Mouse (Mus musculus) kidney, adult 18-20 months (tissue): ENCODE results near the gene Klk1b5.
"Not testable (repeated sequence)": the region's sequence is repeated elsewhere in the genome, so short reads cannot be mapped to it uniquely, and the experiment has no call there.

Experiments used
- DNase-seq: peaks from one replicate; pipeline ENCODE4 v3.0.0; 2021

Gene Klk1b5

DNA sequence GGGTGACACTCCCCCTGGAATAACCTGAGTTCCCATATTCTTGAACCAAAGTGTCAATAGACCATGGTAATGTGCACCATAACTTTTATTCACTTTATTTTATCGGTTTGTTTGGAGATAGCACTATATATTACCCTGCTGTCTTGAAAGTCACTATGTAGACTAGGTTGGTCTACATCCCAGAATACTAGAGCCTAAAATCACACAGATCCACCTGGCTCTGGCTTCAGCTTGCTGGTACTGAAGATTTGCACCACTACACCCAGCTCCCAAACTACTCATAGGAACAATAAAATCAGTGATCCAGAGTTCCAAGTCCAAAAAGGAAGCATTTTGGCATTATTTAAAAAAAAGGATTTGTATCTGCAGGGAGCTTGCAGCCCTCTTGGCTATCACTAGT, at the start of gene Klk1b5:
TSS of gene Klk1b5 (plus strand) at position 301 of the 400 bp plus-strand sequence.
- no peak for DNase-seq

DNA sequence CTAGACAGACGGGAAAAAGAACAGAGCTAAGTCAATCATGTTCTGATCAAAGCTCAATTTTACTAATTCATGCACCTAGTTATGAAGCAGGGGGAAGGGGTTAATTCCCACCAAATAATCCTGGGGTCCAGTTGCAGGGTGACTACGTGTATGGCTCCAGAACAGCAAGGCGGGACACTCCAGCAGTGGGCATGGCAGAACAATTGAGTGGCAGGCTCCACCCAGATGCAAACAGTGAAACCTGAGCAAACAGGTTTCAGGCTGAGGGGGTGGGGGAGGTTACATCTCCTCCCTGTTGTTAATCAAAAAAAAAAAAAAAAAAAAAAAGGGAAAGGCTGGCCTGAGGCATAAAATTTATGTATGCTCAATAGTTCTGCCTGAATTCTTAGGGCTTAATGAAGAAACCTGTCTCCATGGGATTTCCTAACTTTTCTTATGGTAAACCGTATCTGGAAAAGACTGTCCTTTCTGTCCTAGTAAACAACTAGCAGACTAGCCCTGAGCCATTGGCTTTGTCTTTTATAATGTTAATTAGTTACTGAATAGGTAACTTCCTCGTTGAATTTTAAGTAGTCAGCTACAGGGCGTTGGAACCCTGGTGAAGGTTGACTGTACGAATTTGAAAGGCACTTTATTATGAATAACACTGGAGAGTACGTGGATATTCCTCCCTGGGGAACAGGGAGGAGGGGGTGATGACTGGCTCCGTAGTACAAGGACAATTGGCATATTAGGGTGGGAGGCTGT, 36.3 kb upstream of the Klk1b5 start:
- no peak for DNase-seq

DNA sequence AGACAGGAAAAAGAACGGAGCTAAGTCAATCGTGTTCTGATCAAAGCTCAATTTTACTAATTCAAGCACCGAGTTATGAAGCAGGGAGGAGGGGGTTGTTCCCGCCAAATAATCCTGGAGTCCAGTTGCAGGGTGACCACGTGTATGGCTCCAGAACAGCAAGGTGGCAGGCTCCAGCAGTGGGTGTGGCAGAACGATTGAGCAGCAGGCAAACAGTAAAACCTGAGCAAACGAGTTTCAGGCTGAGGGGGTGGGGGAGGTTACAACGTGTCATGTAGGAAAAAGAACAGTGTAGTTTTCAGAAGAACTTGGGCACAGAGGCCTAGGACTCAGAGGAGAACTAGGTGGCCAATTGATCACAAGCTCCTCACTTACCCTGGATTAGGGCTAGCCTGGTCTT, 29.2 kb upstream of the Klk1b5 start:
- not testable (repeated sequence) for DNase-seq

DNA sequence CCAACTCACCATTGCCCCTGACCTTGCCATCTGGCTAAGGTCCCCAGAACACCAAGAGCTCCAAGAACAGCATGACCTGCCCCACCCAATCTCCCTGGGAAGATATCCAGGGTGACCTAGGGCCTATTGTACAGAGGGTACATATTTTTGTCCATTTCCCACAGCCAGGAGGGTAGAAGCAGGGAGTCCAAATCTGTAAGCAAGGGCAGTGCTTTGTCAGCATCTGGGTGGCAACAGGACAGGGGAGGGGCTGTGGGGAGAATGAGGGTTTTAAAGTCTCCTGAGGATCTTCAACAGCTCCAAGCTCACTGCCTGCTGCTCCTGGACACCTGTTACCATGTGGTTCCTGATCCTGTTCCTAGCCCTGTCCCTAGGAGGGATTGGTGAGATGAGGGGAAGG, 27.8 kb upstream of the Klk1b5 start, which contains the start of gene Klk1b24:
TSS of gene Klk1b24 (plus strand) at position 301 of the 400 bp plus-strand sequence.
- not testable (repeated sequence) for DNase-seq

DNA sequence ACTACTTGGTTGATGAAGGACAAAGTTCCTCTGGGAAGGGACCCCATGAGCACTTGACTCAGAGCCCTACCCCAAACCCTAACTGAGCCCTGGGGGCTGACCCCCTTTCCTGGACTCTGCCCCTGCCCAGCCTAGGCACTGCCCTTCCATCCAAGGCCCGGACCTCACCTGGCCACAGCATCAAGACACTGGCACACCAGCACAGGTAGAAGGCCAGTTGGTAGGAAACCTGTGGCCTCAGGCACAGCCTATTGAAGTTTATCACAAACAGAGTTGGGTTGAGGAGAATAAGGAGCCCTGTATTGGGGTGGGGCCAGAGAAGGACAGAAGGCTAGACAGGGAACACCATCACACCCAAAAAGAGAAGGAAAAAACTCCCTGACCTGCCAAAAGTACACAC, 22.3 kb upstream of the Klk1b5 start:
- not testable (repeated sequence) for DNase-seq

DNA sequence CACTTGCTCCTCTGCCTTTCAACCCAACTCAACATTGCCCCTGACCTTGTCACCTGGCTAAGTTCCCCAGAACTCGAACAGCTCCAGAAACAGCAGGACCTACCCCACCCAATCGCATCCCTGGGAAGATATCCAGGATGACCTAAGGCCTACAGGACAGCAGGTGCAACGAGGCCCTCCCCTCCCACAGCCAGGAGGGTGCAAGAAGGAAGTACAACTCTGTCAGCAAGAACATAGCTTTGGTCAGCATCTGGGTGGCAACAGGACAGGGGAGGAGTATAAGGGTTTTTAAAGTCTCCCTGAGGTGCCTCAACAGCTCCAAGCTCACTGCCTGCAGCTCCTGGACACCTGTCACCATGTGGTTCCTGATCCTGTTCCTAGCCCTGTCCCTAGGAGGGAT, 17.9 kb upstream of the Klk1b5 start, which contains the start of gene Klk1b3:
TSS of gene Klk1b3 (plus strand) at position 301 of the 400 bp plus-strand sequence.
- DNase-seq, result no peak

DNA sequence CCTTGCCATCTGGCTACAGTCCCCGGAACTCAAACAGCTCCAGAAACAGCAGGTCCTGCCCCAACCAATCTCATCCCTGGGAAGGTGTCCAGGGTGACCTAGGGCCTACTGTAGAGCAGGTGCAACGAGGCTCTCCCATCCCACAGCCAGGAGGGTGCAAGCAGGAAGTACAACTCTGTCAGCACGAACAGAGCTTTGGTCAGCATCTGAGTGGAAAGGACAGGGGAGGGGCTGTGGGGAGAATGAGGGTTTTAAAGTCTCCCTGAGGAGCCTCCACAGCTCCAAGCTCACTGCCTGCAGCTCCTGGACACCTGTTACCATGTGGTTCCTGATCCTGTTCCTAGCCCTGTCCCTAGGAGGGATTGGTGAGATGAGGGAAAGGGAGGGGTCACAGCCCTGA, 8.6 kb upstream of the Klk1b5 start, which contains the start of gene Klk1b4:
TSS of gene Klk1b4 (plus strand) at position 301 of the 400 bp plus-strand sequence.
- DNase-seq, result not testable (repeated sequence)

DNA sequence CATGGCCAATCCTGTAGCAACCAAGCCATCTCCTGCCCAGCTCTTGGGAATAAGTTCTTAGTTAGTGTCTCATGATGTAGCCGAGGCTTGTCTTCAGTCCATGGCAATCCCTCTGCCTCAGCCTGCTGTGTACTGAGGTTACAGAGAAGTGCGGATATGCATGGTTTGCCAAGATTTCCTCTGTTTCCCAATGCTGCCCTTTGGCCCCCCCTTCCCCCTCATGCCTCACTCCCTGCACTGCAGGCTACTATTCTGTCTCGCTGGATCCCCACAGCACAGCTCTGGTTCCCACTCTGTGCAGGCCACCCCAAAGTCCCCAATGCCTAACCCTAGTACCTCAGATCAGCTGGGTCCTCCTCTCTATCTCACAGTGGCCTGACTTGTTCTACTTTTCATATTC, 7.4 kb upstream of the Klk1b5 start:
- no peak for DNase-seq

DNA sequence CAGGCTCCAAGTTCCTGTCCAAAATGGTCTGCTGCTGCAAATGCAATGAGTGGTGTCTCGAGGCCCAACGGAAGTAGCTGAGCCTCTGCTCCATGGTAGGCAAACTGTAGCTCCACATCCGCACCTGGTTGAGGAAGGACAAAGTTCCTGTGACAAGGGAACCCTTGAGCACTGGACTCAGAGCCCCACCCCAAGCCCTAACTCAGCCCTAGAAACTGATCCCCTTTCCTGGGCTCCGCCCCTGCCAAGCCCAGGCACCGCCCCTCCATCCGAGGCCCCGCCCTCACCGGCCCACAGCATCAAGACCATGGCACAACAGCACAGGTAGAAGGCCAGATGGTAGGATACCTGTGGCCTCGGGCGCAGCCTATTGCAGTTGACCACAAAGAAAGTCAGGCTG, 5.9 kb downstream of the Klk1b5 start:
- DNase-seq, result not testable (repeated sequence)

DNA sequence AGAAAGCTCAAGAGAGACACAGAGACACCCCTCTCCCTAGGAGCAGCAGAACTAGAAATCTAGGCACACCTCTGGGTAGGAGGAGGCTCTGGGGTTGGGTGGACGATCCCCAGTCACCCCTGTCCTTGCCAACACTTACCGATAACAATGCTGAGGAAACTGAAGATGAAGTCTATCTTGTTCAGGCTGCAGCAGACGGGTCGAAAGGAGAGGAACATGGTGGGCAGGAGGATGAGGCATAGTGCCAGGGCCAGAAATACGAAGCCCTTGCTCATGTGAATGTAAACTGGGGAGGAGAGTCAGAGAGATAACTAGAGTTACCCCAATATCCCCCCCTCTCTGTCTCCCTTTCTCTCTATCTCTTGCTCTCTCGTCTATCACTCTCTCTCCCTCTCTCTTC, 6.6 kb downstream of the Klk1b5 start:
- not testable (repeated sequence) for DNase-seq

DNA sequence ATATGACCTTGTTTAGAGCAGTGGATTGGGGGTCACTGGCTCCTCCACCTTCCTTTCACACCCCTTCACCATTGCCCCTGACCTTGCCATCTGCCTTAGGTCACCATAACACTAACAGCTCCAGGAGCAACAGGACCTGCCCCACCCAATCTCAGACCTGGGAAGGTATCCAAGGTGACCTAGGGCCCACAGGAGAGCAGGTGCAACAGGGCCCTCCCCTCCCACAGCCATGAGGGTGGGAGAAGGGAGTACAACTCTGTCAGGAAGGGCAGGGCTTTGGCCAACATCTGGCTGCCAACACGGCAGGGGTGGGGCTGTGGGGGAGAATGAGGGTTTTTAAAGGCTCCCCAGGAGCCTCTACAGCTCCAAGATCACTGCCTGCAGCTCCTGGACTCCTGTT, 9.3 kb downstream of the Klk1b5 start, which contains the start of gene Klk1:
TSS of gene Klk1 (plus strand) at position 285 of the 400 bp plus-strand sequence.
- DNase-seq, result peak; percentile 59

DNA sequence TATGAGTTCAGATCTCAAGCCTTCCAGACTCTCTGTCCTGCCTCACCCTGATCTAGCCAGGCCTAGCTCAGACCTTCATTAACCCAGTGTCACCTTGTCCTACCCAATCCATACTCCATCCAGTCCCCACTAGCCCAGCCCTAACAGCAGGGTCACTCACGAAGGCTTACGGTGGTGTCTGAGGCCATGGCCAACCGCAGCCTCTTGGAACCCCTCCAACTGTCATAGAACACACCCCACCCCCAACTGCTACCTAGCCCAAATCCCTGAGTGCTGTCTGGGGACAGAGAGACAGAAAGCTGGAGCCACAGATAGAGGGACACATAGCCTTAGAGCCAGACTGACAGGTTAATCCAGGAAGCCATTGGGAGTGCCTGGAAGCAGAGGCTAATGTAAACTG, 20.2 kb downstream of the Klk1b5 start, which contains the start of gene Gm36864:
TSS of gene Gm36864 (plus strand) at position 269 of the 400 bp plus-strand sequence.
- DNase-seq, result no peak

DNA sequence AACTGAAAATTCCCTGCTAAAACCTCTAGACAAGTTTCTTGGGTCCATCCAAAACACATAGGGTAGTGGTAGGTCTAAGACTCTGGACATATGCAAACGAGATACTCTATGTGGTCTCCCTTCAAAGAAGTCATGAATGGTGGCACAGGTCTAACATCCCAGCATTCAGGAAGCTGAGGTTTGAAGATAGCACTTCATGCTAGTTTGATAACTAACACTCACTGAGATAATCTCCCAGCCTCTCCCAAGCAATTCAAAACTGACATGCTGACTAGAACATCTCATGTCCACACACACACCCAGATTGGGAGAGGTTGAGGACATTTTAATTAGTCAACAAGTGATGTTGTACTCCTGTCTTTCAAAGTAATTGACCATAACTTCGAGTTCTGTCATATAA, 24.2 kb downstream of the Klk1b5 start:
- no peak for DNase-seq

DNA sequence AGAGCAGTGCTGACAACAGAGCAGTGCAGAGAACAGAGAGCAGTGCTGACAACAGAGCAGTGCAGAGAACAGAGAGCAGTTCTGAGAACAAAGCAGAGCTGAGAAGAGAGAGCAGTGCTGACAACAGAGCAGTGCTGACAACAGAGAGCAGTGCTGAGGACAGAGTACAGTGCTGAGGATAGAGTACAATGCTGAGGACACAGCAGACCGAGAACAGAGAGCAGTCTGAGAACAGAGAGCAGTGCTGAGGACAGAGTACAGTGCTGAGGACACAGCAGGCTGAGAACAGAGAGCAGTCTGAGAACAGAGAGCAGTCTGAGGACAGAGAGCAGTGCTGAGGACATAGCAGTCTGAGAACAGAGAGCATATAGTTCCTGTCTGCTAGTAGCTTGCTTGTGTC, 25.0 kb downstream of the Klk1b5 start:
- no peak for DNase-seq

DNA sequence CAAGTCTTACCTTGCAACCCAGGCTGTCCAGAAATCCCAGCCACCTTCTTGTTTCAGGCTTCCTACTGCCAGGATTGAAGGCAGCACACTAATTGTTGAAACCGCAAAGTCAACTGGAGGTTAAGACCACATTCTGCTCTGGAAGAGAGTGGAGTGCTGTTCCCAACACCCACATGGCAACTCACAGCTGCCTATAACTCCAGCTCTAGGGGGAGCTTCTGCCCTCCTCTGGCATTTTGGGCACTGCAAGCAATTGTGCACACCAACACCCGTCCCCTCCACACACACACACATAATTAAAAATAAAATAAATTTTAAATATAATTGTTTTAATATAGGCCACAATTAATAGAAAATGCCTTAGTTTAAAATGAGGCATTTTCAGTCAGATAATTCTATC, 25.4 kb downstream of the Klk1b5 start:
- DNase-seq, result no peak

DNA sequence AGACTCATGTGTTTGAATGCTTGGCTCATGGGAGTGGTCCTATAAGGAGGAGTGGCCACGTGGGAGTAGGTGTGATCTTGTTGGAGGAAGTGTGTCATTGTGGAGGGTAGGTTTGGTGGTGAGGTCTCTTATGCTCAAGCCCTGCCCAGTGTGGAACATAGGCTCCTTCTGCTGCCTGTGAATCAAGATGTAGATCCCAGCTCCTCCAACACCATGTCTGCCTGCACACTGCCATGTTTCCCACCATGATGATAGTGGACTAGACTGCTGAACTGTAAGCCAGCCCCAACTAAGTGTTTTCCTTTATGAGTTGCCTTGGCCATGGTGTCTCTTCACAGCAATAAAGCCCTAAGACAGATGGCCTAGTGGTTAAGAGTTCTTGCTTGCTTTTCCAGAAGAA, 28.3 kb downstream of the Klk1b5 start:
- no peak for DNase-seq

DNA sequence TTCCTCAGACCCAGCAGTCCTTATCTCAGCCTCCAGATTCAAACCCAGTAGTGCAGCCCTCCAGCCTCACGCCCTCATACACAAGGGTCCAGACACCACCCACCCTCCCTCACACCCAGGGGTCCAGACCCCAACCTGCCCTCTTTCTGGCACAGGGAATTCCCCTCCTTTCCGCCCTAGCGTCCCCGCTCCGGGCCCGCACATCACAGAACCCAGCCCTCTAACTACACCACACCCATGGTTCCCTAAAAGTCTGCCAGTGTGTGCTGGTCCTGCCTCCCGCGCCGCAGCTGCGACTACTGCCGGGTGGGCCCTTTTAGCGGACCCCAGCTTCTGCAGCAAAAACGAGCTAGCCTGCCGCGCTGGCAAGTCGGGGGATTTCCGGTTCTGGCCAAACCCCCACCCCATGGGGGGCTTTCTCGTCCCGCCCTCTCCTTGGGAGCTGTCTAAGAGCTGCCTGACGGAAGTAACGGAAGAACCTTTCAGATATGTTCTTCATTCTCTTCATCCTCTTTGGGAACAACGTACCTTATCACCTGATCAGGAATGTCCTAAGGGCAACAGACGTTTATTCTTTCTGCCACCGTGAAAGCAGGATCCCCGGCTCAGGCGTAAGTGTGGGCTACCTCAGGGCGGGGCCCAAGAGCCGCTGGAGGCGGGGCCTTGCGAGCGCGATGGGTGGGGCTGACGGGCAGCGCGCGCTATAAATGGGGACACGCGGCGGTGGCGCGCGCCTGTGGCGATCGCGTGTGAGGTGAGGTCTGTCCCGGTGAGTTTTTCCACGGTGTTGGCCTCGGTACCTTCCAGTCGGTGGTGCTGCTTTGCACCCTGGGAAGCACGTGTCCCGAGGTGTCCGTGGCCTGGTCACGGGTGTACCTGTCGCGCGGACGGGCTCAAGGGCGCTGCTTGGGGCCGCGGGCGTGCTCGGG, 30.6 kb downstream of the Klk1b5 start, which contains the start of the genes 1700028J19Rik and 2410002F23Rik:
TSS of gene 1700028J19Rik (minus strand) at position 641 of the 929 bp plus-strand sequence.
TSS of gene 2410002F23Rik (plus strand) at position 668 of the 929 bp plus-strand sequence.
- DNase-seq, result peak; percentile 95

DNA sequence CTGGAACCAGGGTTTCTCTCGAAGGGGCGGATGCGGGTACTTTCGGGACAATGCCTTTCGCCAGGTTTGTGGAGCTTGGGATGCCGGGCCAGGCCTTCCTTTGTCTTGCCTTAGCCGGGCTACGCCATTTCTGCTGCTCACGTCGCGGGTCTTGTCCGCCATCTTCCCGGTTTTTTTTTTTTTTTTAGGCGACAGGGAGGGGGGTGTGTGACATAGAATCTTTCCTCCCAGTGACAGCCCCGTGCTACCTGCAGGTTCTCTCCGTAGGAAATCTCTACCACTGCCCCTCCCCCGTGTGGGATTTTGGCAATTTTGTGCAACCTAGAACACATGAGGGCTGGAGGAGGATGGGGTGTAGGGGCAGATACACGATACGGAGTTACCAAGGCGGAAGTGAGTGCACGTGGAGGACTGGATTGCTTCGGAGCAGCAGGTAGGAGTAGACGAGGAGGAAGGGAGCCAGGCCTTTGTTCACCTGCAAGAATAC, 31.3 kb downstream of the Klk1b5 start:
- no peak for DNase-seq

DNA sequence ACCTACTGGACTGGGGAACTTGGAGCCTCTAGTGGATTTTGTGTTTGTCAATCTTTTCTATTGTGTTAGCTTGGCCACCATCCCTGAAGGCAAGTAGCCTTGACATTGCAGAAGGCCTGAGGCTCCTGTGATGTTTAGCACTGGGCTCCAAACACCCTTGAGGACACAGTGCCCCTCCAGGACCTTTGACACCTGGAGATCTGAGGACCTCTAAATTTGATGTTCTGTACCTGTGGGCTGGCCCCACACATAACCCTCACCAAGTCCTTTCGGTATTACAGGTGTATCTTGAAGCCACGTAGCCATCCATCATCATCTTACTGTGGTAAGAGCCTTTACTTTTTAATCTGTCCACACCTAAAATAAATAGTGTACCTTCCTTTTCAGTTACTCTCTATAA, 32.2 kb downstream of the Klk1b5 start:
- no peak for DNase-seq

DNA sequence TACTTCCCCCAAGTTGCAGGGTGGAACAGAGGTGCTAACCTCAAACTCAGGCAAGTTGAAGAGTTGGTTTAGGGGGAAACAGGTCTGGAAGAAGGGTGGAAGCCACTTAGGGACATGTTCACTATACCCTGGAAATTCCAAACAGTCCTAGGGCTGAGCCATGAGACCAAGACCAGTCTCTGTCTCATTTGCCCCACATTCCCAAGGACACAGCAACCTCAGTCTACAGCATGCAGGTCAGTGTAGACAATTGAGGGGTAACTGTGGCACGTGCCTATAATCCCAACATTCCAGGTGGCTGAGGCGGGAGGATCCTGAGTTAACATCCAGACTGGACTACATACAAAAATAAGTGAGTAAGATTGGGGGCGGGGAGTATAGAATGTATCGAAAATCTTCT, 33.5 kb downstream of the Klk1b5 start:
- DNase-seq, result no peak

DNA sequence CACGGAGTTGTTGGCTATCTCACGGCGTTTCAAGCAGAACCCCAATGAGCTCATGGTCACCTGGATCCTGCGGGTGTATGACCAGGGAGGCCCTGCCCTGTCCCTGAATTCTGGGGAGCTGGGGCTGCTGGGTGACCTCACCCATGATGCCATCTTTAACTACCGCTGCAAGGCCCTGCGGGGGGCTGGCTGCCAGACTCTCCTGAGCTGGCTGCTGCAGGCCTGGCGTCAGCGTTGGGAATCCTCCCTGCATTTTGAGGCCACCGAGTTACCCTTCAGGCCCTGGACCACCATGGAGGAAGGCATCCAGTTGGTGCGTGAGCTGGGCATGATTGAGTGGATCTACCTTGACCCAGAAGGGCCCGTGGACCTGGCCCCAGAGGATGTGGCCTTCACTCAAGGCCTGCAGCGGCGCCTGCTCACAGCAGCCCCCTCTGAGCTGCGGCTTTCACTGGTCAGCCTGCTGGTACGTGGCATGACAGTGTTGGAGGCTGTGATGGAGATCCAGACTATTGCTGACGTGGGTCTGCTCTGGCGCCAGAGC, 35.1 kb downstream of the Klk1b5 start:
- DNase-seq, result not testable (repeated sequence)

DNA sequence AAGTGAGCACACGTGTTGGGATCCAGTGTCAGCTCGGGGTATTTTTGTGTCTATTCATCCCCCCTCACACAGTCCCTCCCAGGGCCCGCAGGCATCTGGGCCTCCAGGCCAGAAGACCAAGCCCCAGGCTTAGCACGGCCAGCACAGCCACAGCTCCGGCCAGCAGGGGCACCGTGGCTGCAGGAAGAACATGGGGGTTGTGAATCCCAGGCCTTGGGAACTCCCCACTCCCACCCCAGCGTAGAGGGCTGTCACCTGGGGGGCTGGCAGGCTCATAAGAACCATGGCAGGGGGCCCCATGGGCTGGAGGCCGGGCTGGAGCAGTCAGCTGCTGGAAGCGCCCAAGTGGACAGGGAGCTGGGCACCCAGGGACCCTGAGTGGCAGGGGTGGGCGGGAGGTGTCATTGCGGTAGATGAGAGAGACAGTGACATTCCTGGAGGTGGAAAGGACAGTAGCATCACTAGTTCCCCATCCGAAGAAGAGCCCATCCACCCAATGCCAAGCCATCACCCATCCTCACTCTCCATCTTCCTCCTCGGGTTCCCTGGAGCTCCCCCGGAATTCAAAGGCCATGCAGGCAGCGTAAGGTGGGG, 37.4 kb downstream of the Klk1b5 start:
- DNase-seq, result no peak
